Mouse (Mus musculus): ENCODE results near the gene Nol12.

Nol12 gene

GRCm38 (mm10) chr15:78934784-78935320 lies at the start of gene Nol12:
Nol12 (plus strand) TSS chr15:78934933.
- DNase-seq (ENCODE audit: low read depth), result peak; percentile 96

- no peak for DNase-seq (ENCODE audit: low read depth)
Measured at GRCm38 (mm10) chr15:78889401-78889853, 45.3 kb upstream of the Nol12 start.

GRCm38 (mm10) chr15:78892440-78892839 lies 42.3 kb upstream of the Nol12 start:
- no peak for DNase-seq (ENCODE audit: low read depth)

- peak; percentile 86 for DNase-seq (ENCODE audit: low read depth)
Measured at GRCm38 (mm10) chr15:78894726-78895125, 40.0 kb upstream of the Nol12 start.

- DNase-seq (ENCODE audit: low read depth), result peak; percentile 60
Measured at GRCm38 (mm10) chr15:78895741-78896140, 39.0 kb upstream of the Nol12 start.

GRCm38 (mm10) chr15:78896149-78896548 lies 38.6 kb upstream of the Nol12 start:
- peak; percentile 84 for DNase-seq (ENCODE audit: low read depth)

- peak; percentile 58 for DNase-seq (ENCODE audit: low read depth)
Measured at GRCm38 (mm10) chr15:78897488-78897887, 37.2 kb upstream of the Nol12 start.

- DNase-seq (ENCODE audit: low read depth), result no peak
Measured at GRCm38 (mm10) chr15:78898507-78899001, 36.2 kb upstream of the Nol12 start.

GRCm38 (mm10) chr15:78899409-78899739 lies 35.4 kb upstream of the Nol12 start, which contains the start of gene Gm49510:
Gm49510 (plus strand) TSS chr15:78899667.
- peak; percentile 61 for DNase-seq (ENCODE audit: low read depth)

- peak; percentile 51 for DNase-seq (ENCODE audit: low read depth)
Measured at GRCm38 (mm10) chr15:78899740-78900584, 34.8 kb upstream of the Nol12 start, which contains the start of gene Sh3bp1. Sh3bp1 (plus strand) TSS chr15:78899768.

GRCm38 (mm10) chr15:78900585-78901421 lies 33.9 kb upstream of the Nol12 start:
- DNase-seq (ENCODE audit: low read depth), result no peak

- DNase-seq (ENCODE audit: low read depth), result no peak
Measured at GRCm38 (mm10) chr15:78901422-78901789, 33.3 kb upstream of the Nol12 start.

- DNase-seq (ENCODE audit: low read depth), result peak; percentile 82
Measured at GRCm38 (mm10) chr15:78903243-78903642, 31.5 kb upstream of the Nol12 start.

- DNase-seq (ENCODE audit: low read depth), result no peak
Measured at GRCm38 (mm10) chr15:78908399-78908798, 26.3 kb upstream of the Nol12 start.

- DNase-seq (ENCODE audit: low read depth), result no peak
Measured at GRCm38 (mm10) chr15:78908982-78909381, 25.8 kb upstream of the Nol12 start.

GRCm38 (mm10) chr15:78912040-78912439 lies 22.7 kb upstream of the Nol12 start:
- peak; percentile 68 for DNase-seq (ENCODE audit: low read depth)

- DNase-seq (ENCODE audit: low read depth), result peak; percentile 98
Measured at GRCm38 (mm10) chr15:78913632-78914090, 21.1 kb upstream of the Nol12 start, which contains the start of gene Pdxp. Pdxp (plus strand) TSS chr15:78913919.

GRCm38 (mm10) chr15:78914091-78914822 lies 20.5 kb upstream of the Nol12 start:
- DNase-seq (ENCODE audit: low read depth), result no peak

GRCm38 (mm10) chr15:78914823-78915659 lies 19.7 kb upstream of the Nol12 start:
- DNase-seq (ENCODE audit: low read depth), result no peak

- DNase-seq (ENCODE audit: low read depth), result peak; percentile 90
Measured at GRCm38 (mm10) chr15:78915660-78916017, 19.1 kb upstream of the Nol12 start.

Data from 416B (cell line).